Mouse (Mus musculus): ENCODE data around the gene Hbs1l. TPM values are rescaled to one million over a fixed set of nuclear protein-coding genes. Genes with fewer than 3 reads are reported as not detected.

The Hbs1l gene
- total and polyA plus RNA-seq, 2 experiments, result 17.1 to 78.1 TPM

DNA sequence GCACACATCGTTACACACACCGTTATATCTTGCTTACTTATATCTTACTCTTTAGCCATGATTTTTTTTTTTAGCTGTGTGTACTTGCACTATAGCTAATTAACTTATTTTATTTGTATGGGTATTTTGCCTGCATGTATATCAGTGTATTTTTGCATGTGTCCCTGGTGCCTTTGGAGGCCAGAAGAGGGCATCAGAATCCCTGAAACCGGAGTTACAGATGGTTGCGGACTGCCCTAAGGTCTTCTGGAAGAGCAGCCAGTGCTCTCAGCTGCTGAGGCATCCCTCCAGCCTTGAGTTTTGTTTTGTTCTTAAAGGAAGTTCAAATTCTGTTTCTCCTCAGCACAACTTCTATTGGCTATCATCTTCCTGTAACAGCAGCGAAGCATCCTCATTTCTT lies 38.5 kb upstream of the Hbs1l start:
- TF ChIP-seq CTCF (IDR thresholded peaks at IDR 0.05; ENCODE audit: low read depth, low read length) (peak; percentile 70), POLR2A (IDR thresholded peaks at IDR 0.05; ENCODE audit: extremely low read depth, insufficient read depth, low read length) (no peak)
- 79% methylated on average over 5 of the region's 5 CpGs for WGBS
- Histone ChIP-seq H3K36me3 (ENCODE audit: control insufficient read depth, insufficient read depth, low read length) (no peaks in the 10 kb centered on the region), H3K4me1 (ENCODE audit: control insufficient read depth, insufficient read depth, low read length) (peaks cover 9% of the 10 kb centered on the region), H3K27me3 (ENCODE audit: control insufficient read depth, insufficient read depth, low read length) (no peaks in the 10 kb centered on the region), H3K9ac (ENCODE audit: low read depth, low read length) (no peak overlapping the region), H3K27ac (replicated peaks; ENCODE audit: insufficient read depth, low read depth, low read length) (no peak overlapping the region), H3K79me2 (ENCODE audit: control insufficient read depth, insufficient read depth, low read length) (no peaks in the 10 kb centered on the region), H3K4me3 (ENCODE audit: insufficient read depth, low read depth, low read length) (no peak overlapping the region)
- peak; percentile 69 for DNase-seq (ENCODE audit: extremely low read depth, low read depth, low spot score)

DNA sequence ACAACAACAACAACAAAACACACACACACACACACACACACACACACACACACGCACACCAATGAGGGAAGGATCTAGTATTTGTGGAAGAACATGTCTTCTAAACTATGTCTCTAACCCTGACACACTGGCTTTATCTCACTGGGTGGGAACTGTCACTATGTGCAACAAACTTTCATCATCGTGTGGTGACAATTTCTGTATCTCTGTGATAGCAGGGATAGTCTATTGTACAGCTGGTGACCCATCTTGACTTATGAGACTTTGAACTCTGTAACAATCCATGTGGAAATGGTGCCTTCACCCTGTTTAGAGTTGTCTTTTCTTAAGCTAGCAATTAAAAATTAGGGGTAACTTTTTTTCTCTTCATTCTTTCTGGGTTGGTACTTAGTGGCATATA lies 36.1 kb upstream of the Hbs1l start:
- TF ChIP-seq CTCF (IDR thresholded peaks at IDR 0.05; ENCODE audit: low read depth, low read length), result no peak
- no peak for TF ChIP-seq POLR2A (IDR thresholded peaks at IDR 0.05; ENCODE audit: extremely low read depth, insufficient read depth, low read length)
- Histone ChIP-seq H3K27me3 (ENCODE audit: control insufficient read depth, insufficient read depth, low read length) (no peaks in the 10 kb centered on the region), H3K4me3 (ENCODE audit: insufficient read depth, low read depth, low read length) (no peak overlapping the region), H3K4me1 (ENCODE audit: control insufficient read depth, insufficient read depth, low read length) (peaks cover 9% of the 10 kb centered on the region), H3K9ac (ENCODE audit: low read depth, low read length) (no peak overlapping the region; the same call in 1 of the 2 replicates), H3K27ac (replicated peaks; ENCODE audit: insufficient read depth, low read depth, low read length) (peak overlapping the region; percentile 51), H3K79me2 (ENCODE audit: control insufficient read depth, insufficient read depth, low read length) (no peaks in the 10 kb centered on the region), H3K36me3 (ENCODE audit: control insufficient read depth, insufficient read depth, low read length) (no peaks in the 10 kb centered on the region)
- peak; percentile 75 for DNase-seq (ENCODE audit: extremely low read depth, low read depth, low spot score)
- 30% methylated on average over 2 of the region's 2 CpGs for WGBS

DNA sequence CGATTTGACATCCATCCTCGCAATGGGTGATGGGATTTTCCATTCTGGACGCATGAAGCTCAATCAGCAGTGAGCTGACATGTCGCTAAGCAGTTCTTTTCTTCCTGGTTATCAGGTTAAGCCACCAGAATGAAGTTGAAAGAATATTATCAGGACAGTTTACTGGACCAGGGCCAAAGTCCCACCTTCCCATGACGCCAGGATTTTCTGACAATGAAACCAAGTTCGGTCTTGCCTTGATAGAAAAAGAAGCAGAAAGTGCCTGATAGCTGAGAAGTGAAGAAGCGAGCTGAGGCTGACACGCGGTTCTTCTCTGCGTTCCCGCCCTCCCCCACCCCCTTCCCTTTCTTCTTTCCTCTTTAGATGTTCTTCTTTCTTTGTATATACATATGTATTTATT lies 30.6 kb upstream of the Hbs1l start:
- WGBS, result 85% methylated on average over 11 of the region's 11 CpGs
- H3K27ac ChIP-seq (replicated peaks; ENCODE audit: insufficient read depth, low read depth, low read length), result no peak overlapping the region
- no peaks in the 10 kb centered on the region for H3K79me2 ChIP-seq (ENCODE audit: control insufficient read depth, insufficient read depth, low read length)
- no peak overlapping the region for H3K9ac ChIP-seq (ENCODE audit: low read depth, low read length)
- no peak for DNase-seq (ENCODE audit: extremely low read depth, low read depth, low spot score)
- no peaks in the 10 kb centered on the region for H3K36me3 ChIP-seq (ENCODE audit: control insufficient read depth, insufficient read depth, low read length)
- TF ChIP-seq CTCF (IDR thresholded peaks at IDR 0.05; ENCODE audit: low read depth, low read length), result no peak
- TF ChIP-seq POLR2A (IDR thresholded peaks at IDR 0.05; ENCODE audit: extremely low read depth, insufficient read depth, low read length), result no peak
- no peak overlapping the region for H3K4me3 ChIP-seq (ENCODE audit: insufficient read depth, low read depth, low read length)
- H3K4me1 ChIP-seq (ENCODE audit: control insufficient read depth, insufficient read depth, low read length), result peaks cover 2% of the 10 kb centered on the region; the same call in 1 of the 2 replicates
- H3K27me3 ChIP-seq (ENCODE audit: control insufficient read depth, insufficient read depth, low read length), result no peaks in the 10 kb centered on the region

DNA sequence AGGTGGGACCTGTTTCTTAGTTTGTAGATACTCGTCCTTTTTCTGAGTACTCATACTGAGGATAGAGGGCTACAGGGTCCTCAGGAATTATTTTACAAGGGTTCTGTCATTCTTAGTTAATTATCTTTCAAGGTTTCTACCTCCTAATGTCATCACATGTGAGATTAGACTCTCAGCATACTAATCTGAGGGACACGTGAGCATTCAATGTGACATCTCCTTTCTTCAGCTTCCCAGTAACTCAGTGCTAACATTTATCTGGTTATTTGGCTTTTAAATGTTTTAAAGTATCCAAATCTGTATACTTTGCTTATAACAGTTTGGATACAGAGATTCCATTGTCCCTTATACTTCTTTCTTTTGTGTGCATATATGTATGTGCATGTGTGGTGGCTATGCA lies 28.3 kb upstream of the Hbs1l start:
- Histone ChIP-seq H3K27ac (replicated peaks; ENCODE audit: insufficient read depth, low read depth, low read length) (no peak overlapping the region), H3K4me3 (ENCODE audit: insufficient read depth, low read depth, low read length) (no peak overlapping the region), H3K4me1 (ENCODE audit: control insufficient read depth, insufficient read depth, low read length) (no peaks in the 10 kb centered on the region; the same call in 1 of the 2 replicates), H3K36me3 (ENCODE audit: control insufficient read depth, insufficient read depth, low read length) (no peaks in the 10 kb centered on the region), H3K79me2 (ENCODE audit: control insufficient read depth, insufficient read depth, low read length) (no peaks in the 10 kb centered on the region), H3K27me3 (ENCODE audit: control insufficient read depth, insufficient read depth, low read length) (no peaks in the 10 kb centered on the region), H3K9ac (ENCODE audit: low read depth, low read length) (no peak overlapping the region)
- TF ChIP-seq CTCF (IDR thresholded peaks at IDR 0.05; ENCODE audit: low read depth, low read length), result no peak
- TF ChIP-seq POLR2A (IDR thresholded peaks at IDR 0.05; ENCODE audit: extremely low read depth, insufficient read depth, low read length), result no peak
- no peak for DNase-seq (ENCODE audit: extremely low read depth, low read depth, low spot score)
- 96% methylated on average over 2 of the region's 2 CpGs for WGBS

DNA sequence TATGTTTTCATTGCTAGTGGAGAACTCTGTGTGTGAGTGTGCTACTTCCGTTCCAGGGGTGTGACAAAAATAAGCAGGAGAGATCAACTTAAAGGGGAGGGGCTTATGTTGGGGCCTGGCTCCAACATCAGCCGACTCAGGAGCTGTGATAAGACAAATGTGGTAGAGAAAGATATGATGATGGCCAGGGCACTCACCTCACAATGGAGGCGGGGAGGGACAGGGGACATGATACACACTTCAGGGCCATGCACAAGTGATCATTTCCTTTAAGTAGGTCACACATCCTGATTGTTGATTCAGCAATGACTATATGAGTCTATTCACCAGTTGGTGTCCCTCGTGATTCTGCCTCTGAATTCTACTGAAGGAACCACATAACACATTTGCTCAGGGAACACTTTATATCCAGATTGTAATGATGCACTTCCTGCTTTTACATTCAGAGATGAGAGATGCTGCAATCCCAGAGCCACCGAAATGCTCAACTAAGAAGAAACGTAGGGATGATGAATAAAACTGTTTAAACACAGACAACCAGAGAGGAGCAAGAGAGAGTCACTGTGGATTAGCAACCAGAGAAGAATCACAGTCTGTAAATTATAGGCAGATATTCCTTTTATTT lies 26.9 kb upstream of the Hbs1l start:
- TF ChIP-seq POLR2A (IDR thresholded peaks at IDR 0.05; ENCODE audit: extremely low read depth, insufficient read depth, low read length) (no peak), CTCF (IDR thresholded peaks at IDR 0.05; ENCODE audit: low read depth, low read length) (no peak)
- Histone ChIP-seq H3K36me3 (ENCODE audit: control insufficient read depth, insufficient read depth, low read length) (no peaks in the 10 kb centered on the region), H3K79me2 (ENCODE audit: control insufficient read depth, insufficient read depth, low read length) (no peaks in the 10 kb centered on the region), H3K9ac (ENCODE audit: low read depth, low read length) (no peak overlapping the region), H3K27me3 (ENCODE audit: control insufficient read depth, insufficient read depth, low read length) (no peaks in the 10 kb centered on the region), H3K4me3 (ENCODE audit: insufficient read depth, low read depth, low read length) (no peak overlapping the region), H3K27ac (replicated peaks; ENCODE audit: insufficient read depth, low read depth, low read length) (no peak overlapping the region), H3K4me1 (ENCODE audit: control insufficient read depth, insufficient read depth, low read length) (no peaks in the 10 kb centered on the region; the same call in 1 of the 2 replicates)
- no peak for DNase-seq (ENCODE audit: extremely low read depth, low read depth, low spot score)
- WGBS, result 78% methylated on average over 6 of the region's 6 CpGs

DNA sequence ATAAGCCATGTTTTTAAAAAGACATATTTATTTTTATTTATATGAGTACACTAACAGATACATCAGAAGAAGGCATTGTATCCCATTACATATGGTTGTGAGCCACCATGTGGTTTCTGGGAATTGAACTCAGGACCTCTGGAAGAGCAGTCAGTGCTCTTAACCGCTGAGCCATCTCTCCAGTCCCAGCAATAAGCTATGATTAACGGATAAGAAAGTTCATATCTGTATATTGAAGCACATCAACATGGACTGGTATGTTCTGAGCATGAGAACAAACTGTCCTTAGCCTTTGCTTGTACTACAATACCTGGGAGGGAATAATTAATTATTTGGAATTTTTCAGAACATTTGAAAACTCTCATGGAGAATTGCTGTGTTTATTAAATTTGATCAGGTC lies 25.9 kb upstream of the Hbs1l start:
- DNase-seq (ENCODE audit: extremely low read depth, low read depth, low spot score), result no peak
- Histone ChIP-seq H3K79me2 (ENCODE audit: control insufficient read depth, insufficient read depth, low read length) (no peaks in the 10 kb centered on the region), H3K36me3 (ENCODE audit: control insufficient read depth, insufficient read depth, low read length) (no peaks in the 10 kb centered on the region), H3K27me3 (ENCODE audit: control insufficient read depth, insufficient read depth, low read length) (no peaks in the 10 kb centered on the region), H3K27ac (replicated peaks; ENCODE audit: insufficient read depth, low read depth, low read length) (no peak overlapping the region), H3K4me3 (ENCODE audit: insufficient read depth, low read depth, low read length) (no peak overlapping the region), H3K9ac (ENCODE audit: low read depth, low read length) (no peak overlapping the region), H3K4me1 (ENCODE audit: control insufficient read depth, insufficient read depth, low read length) (no peaks in the 10 kb centered on the region; the same call in 1 of the 2 replicates)
- WGBS, result 85% methylated on average over 2 of the region's 2 CpGs
- TF ChIP-seq CTCF (IDR thresholded peaks at IDR 0.05; ENCODE audit: low read depth, low read length) (no peak), POLR2A (IDR thresholded peaks at IDR 0.05; ENCODE audit: extremely low read depth, insufficient read depth, low read length) (no peak)

Data from liver, adult 2 months (tissue).